8 mouse cellular contexts compared by ENCODE assay signal in genomic region chr5:52254602-52255071, GRCm38 (mm10).
DNase-seq lines count a peak whose midpoint lies in the region; ATAC-seq lines count a peak whose summit lies in the region.

No protein-coding gene starts in this region.

- ATAC-seq in forebrain, embryonic 16.5 days: peak; percentile 58; the same call in 1 of the 2 replicates
- ATAC-seq in kidney, embryonic 15.5 days (replicated peaks; ENCODE audit: low FRiP score): peak; percentile 58; the same call in 1 of the 2 replicates

- H3K4me1 ChIP-seq in forebrain, embryonic 16.5 days (replicated peaks; ENCODE audit: control insufficient read depth, insufficient read depth, low read length): no peaks in the 10 kb centered on the region
- no peaks in the 10 kb centered on the region; the same call in 1 of the 2 replicates for H3K4me1 ChIP-seq in forebrain, embryonic 10.5 days
- H3K4me1 ChIP-seq in kidney, embryonic 15.5 days: peaks cover 5% of the 10 kb centered on the region

- H3K27ac ChIP-seq in forebrain, embryonic 16.5 days (ENCODE audit: low read length): no peak overlapping the region
- H3K27ac ChIP-seq in forebrain, embryonic 10.5 days: no peak overlapping the region
- no peak overlapping the region for H3K27ac ChIP-seq in kidney, embryonic 15.5 days

- H3K9me3 ChIP-seq in forebrain, embryonic 16.5 days (ENCODE audit: control insufficient read depth, low read length): no peaks in the 10 kb centered on the region
- no peaks in the 10 kb centered on the region for H3K9me3 ChIP-seq in forebrain, embryonic 10.5 days
- H3K9me3 ChIP-seq in kidney, embryonic 15.5 days (replicated peaks): no peaks in the 10 kb centered on the region

- H3K4me2 ChIP-seq in forebrain, embryonic 16.5 days (ENCODE audit: low read length): no peak overlapping the region
- H3K4me2 ChIP-seq in kidney, embryonic 15.5 days: peak overlapping the region; percentile 47

- H3K36me3 ChIP-seq in forebrain, embryonic 16.5 days (ENCODE audit: control insufficient read depth, insufficient read depth): no peaks in the 10 kb centered on the region
- H3K36me3 ChIP-seq in forebrain, embryonic 10.5 days (replicated peaks): no peaks in the 10 kb centered on the region
- no peaks in the 10 kb centered on the region for H3K36me3 ChIP-seq in kidney, embryonic 15.5 days

- no peak overlapping the region for H3K9ac ChIP-seq in forebrain, embryonic 16.5 days (replicated peaks; ENCODE audit: low read depth, low read length)
- no peak overlapping the region for H3K9ac ChIP-seq in kidney, embryonic 15.5 days

- no peak for DNase-seq in forebrain, embryonic 10.5 days (ENCODE audit: extremely low spot score, low spot score)
- peak; percentile 43 to 46 for DNase-seq in heart, adult 18-20 months
- peak; percentile 29 for DNase-seq in ovary, postnatal 36 days (ENCODE audit: low spot score)
- no peak for DNase-seq in thymus, adult 18-20 months
- DNase-seq in frontal cortex, postnatal 14 days (ENCODE audit: low spot score in 2 of 2): no peak
- no peak for DNase-seq in spleen, adult 12 weeks (ENCODE audit: low spot score)

- WGBS in forebrain, embryonic 16.5 days: 77% methylated on average over 14 of the region's 14 CpGs
- 90% methylated on average over 14 of the region's 14 CpGs for WGBS in forebrain, embryonic 10.5 days
- WGBS in kidney, embryonic 15.5 days: 44% methylated on average over 14 of the region's 14 CpGs

- no peak overlapping the region for H3K4me3 ChIP-seq in forebrain, embryonic 16.5 days (replicated peaks; ENCODE audit: low read length)
- H3K4me3 ChIP-seq in forebrain, embryonic 10.5 days: no peak overlapping the region
- no peak overlapping the region for H3K4me3 ChIP-seq in kidney, embryonic 15.5 days (replicated peaks)

- no peaks in the 10 kb centered on the region for H3K27me3 ChIP-seq in forebrain, embryonic 16.5 days (replicated peaks; ENCODE audit: control insufficient read depth, insufficient read depth, low read length)
- no peaks in the 10 kb centered on the region for H3K27me3 ChIP-seq in forebrain, embryonic 10.5 days (ENCODE audit: poor library complexity, severe bottlenecking)
- H3K27me3 ChIP-seq in kidney, embryonic 15.5 days: no peaks in the 10 kb centered on the region

Comparison
In these comparisons a context has a peak if more than half of its experiments do, and no peak if none do; other contexts are left out.
1. DNase-seq: peak in heart, adult 18-20 months (2 of 2) and ovary, postnatal 36 days (single experiment); none in forebrain, embryonic 10.5 days (single experiment), thymus, adult 18-20 months (0 of 2), frontal cortex, postnatal 14 days (0 of 2) and spleen, adult 12 weeks (single experiment).